Mouse (Mus musculus) C2C12 (cell line): Measurements from ENCODE around the gene Map1s. TPM values are rescaled to one million over a fixed set of nuclear protein-coding genes. Genes with fewer than 3 reads are reported as not detected.

Source experiments
- H3K27me3 ChIP-seq: one replicate; pipeline ENCODE4 v1.6.1; 2011; ENCODE audit not compliant: control insufficient read depth, insufficient read depth, insufficient read length
- H3K36me3 ChIP-seq: one replicate; pipeline ENCODE4 v1.6.1; 2011; ENCODE audit not compliant: control insufficient read depth, insufficient read depth
- H3K4me3 ChIP-seq: one replicate; pipeline ENCODE4 v1.5.1; 2011; ENCODE audit warnings: mild to moderate bottlenecking, control low read depth; ENCODE audit not compliant: poor library complexity, insufficient read depth, severe bottlenecking
- H3K79me2 ChIP-seq: one replicate; pipeline ENCODE4 v1.6.1; 2011; ENCODE audit not compliant: control insufficient read depth, insufficient read depth
- H3K79me3 ChIP-seq: one replicate; pipeline ENCODE4 v1.6.1; 2011; ENCODE audit warnings: low read depth, control low read depth
- H3ac ChIP-seq: one replicate; pipeline ENCODE3; 2011; ENCODE audit warnings: low read depth; ENCODE audit not compliant: control insufficient read depth, insufficient read length
- CEBPB ChIP-seq: IDR thresholded peaks from one replicate; pipeline ENCODE4 v1.6.1; 2011; ENCODE audit warnings: low read depth, mild to moderate bottlenecking, control low read depth, moderate library complexity
- CTCF ChIP-seq: IDR thresholded peaks from one replicate; pipeline ENCODE4 v1.5.1; 2011; ENCODE audit not compliant: control insufficient read depth, insufficient read depth, insufficient read length
- FOSL1 ChIP-seq: IDR thresholded peaks from one replicate; pipeline ENCODE4 v1.8.0; 2011; ENCODE audit warnings: mild to moderate bottlenecking, low read length; ENCODE audit not compliant: poor library complexity, insufficient read depth, severe bottlenecking
- MAX ChIP-seq: IDR thresholded peaks from one replicate; pipeline ENCODE4 v1.6.1; 2011; ENCODE audit warnings: mild to moderate bottlenecking, control low read depth
- MYOD1 ChIP-seq: IDR thresholded peaks from one replicate; pipeline ENCODE4 v1.6.1; 2011; ENCODE audit warnings: low read depth; ENCODE audit not compliant: control insufficient read depth, insufficient read length
- MYOG ChIP-seq: IDR thresholded peaks from one replicate; pipeline ENCODE4 v1.6.1; 2011; ENCODE audit not compliant: control insufficient read depth, insufficient read length; ENCODE audit errors: extremely low read depth
- USF1 ChIP-seq: IDR thresholded peaks from one replicate; pipeline ENCODE4 v1.6.1; 2011; ENCODE audit warnings: low read depth, mild to moderate bottlenecking, control low read depth, moderate library complexity
- polyA plus RNA-seq: library from polyadenylated mRNA; unstranded; fragments of >200 nt; fragmentation: generic; extraction: Trizol; gene quantifications from one replicate; pipeline ENCODE4 v1.2.1, GENCODE M21; 2012; ENCODE audit warnings: missing spikeins

Map1s gene
- polyA plus RNA-seq, 1 experiment = 59.7 TPM

DNA sequence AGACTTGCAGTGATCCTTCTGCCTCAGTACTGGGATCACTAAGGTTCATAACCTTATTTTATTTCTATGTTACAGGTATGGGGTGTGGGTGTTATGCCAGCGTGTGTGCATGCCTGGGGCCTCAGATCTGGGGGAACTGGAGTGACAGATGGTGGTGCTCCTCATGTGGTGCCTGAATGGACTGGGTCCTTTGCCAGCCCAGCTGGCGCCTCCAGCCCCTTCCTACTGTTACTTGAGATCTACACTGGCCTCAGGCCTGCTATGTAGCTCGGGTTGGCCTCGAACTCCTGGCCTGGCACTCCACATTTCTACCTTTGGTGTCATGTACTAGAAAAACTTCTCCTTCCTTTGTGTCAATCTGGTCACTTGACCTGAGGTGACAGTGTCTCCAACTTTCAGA lies 21.5 kb upstream of the Map1s start:
- TF ChIP-seq MAX (no peak), USF1 (no peak), CEBPB (no peak), MYOG (no peak), CTCF (no peak), MYOD1 (no peak), FOSL1 (no peak)
- no peaks in the 10 kb centered on the region for H3K27me3 ChIP-seq
- H3K79me3 ChIP-seq = no peaks in the 10 kb centered on the region
- no peak overlapping the region for H3ac ChIP-seq
- no peaks in the 10 kb centered on the region for H3K79me2 ChIP-seq
- H3K4me3 ChIP-seq = no peak overlapping the region
- no peaks in the 10 kb centered on the region for H3K36me3 ChIP-seq

DNA sequence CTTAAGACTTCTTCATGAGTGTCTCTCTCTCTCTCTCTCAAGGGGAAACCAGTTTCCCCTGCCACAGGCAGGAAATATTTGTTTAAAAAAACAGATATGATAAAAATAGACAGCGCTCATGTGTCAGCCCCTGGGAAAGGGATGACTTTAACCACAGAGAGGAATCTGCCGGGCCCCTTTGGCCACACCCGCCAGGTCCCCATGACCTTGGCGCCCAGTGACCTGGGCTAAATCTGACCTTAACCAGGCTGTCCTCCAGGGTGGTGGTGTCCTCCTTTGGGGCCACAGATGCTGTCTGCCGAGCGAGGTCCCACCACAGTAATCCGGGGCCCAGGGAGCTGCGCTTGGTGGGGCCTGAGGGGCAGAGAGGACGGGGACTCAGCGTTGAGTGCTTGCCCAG lies 21.0 kb upstream of the Map1s start:
- no peaks in the 10 kb centered on the region for H3K79me2 ChIP-seq
- TF ChIP-seq MAX (no peak), FOSL1 (no peak), CEBPB (no peak), USF1 (no peak), MYOG (no peak), CTCF (no peak), MYOD1 (no peak)

DNA sequence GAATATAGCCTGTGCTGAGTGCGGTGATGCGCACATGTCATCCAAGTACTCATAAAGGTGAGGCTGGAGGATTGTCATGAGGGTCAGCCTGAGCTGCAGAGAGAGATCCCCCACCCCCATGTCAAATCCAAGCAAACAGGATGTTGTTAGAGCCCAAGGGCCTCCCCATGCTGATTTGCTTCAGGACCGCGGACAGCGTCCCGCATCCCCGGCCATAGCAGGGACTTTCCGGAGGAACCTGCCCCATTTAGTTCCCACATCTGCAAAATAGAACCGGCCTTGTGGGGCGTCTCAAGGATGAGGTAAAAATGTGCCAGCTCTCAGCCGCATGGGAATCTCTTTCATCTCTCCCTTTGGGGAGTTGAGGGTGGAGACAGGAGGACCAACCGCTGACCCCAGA lies 20.1 kb upstream of the Map1s start:
- TF ChIP-seq USF1 (no peak), FOSL1 (no peak)

More for the DNA sequence above, 21.0 kb upstream of the Map1s start:
- H3ac ChIP-seq = no peak overlapping the region
- H3K36me3 ChIP-seq = no peaks in the 10 kb centered on the region
- no peaks in the 10 kb centered on the region for H3K79me3 ChIP-seq
- no peaks in the 10 kb centered on the region for H3K27me3 ChIP-seq
- no peak overlapping the region for H3K4me3 ChIP-seq

DNA sequence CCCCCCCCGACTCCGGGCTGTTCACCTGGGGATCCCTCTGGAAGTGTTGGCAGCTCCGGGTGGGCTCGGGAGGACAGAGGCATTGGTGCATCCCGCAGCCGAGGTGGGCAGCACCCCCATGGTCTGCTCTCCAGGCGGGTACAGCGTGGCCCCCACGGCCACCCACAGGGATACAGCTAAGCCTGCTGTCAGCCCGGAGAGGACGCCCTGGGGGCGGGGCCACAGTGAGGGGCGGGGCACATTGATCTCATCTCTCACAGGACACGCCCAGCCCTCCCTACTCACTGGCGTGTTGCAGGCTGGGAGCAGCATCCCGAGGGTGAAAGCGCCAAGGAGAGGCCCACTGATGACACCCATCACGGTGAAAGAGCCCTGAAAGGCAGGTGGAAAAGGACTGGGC lies 18.1 kb upstream of the Map1s start:
- Histone ChIP-seq H3K36me3 (no peaks in the 10 kb centered on the region), H3K79me3 (no peaks in the 10 kb centered on the region), H3K79me2 (no peaks in the 10 kb centered on the region), H3ac (no peak overlapping the region), H3K27me3 (no peaks in the 10 kb centered on the region), H3K4me3 (no peak overlapping the region)
- TF ChIP-seq CEBPB (no peak), USF1 (no peak), MYOG (no peak), MAX (no peak), CTCF (no peak), MYOD1 (no peak)

More for the DNA sequence above, 20.1 kb upstream of the Map1s start:
- Histone ChIP-seq H3K36me3 (no peaks in the 10 kb centered on the region), H3K27me3 (no peaks in the 10 kb centered on the region), H3ac (no peak overlapping the region), H3K4me3 (no peak overlapping the region), H3K79me3 (no peaks in the 10 kb centered on the region), H3K79me2 (no peaks in the 10 kb centered on the region)

DNA sequence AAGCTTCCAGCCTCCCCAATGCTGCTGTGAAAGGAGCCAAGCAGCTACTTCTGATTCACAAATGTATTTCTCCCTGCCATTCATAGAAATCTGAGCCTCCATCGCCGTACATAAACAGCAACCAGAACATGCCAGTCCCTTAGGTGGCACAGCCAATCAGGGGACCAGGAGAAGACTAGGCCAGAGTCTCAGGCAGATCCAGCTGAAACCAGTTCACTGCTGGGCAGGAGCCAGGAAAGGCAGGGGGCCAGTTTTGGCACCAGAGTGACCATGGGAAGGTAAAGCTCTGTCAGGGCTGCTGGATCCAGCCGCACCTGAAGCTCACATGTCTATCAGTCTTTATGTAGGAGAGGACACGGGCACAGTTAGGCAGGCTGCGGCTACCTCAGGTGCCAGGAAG lies 15.1 kb upstream of the Map1s start:
- peaks cover 27% of the 10 kb centered on the region for H3K36me3 ChIP-seq
- TF ChIP-seq MYOG (no peak), MYOD1 (no peak), USF1 (no peak)
- no peak overlapping the region for H3ac ChIP-seq
- H3K79me2 ChIP-seq = peaks cover 11% of the 10 kb centered on the region
- no peak overlapping the region for H3K4me3 ChIP-seq
- H3K79me3 ChIP-seq = no peaks in the 10 kb centered on the region
- no peaks in the 10 kb centered on the region for H3K27me3 ChIP-seq

DNA sequence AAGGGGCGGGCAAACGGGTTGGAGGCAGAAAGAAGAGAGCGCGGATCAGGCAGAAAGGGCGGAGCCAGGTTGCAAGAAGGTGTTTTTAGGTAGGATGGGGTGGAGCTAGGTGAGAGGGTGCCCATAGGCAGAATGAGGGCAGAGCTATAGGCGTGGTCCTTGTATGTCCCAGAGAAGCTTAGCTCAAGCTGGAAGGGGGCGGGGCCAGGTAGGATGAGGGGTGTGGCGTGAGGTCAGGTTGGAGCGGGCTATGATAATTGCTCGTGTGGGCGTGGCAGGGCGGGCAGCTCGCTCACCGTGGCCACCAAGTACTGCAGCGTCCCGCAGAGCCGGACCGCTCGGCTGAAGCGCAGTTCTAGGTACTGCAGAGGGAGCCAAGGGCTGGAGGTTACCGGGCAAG lies 14.4 kb upstream of the Map1s start:
- Histone ChIP-seq H3K4me3 (no peak overlapping the region), H3K27me3 (no peaks in the 10 kb centered on the region), H3ac (no peak overlapping the region), H3K79me2 (peaks cover 18% of the 10 kb centered on the region), H3K79me3 (peaks cover 6% of the 10 kb centered on the region), H3K36me3 (peaks cover 34% of the 10 kb centered on the region)
- no peak for TF ChIP-seq MAX
